Mouse (Mus musculus) erythroblast, embryonic 14.5 days (primary cell): ENCODE data around the gene Foxp1. TPM values are rescaled to one million over a fixed set of nuclear protein-coding genes. Genes with fewer than 3 reads are reported as not detected.

Experiments
- H3K27me3 ChIP-seq: 2 replicates; pipeline ENCODE4 v1.6.1; 2012; ENCODE audit warnings: inconsistent platforms; ENCODE audit not compliant: control insufficient read depth
- H3K36me3 ChIP-seq: 2 replicates; pipeline ENCODE4 v1.6.1; 2012; ENCODE audit warnings: mild to moderate bottlenecking, inconsistent platforms; ENCODE audit not compliant: control insufficient read depth
- H3K4me1 ChIP-seq: 2 replicates; pipeline ENCODE4 v1.6.1; 2012; ENCODE audit warnings: inconsistent platforms; ENCODE audit not compliant: control insufficient read depth
- H3K4me3 ChIP-seq: replicated peaks from 2 replicates; pipeline ENCODE3; 2012; ENCODE audit warnings: moderate library complexity, mild to moderate bottlenecking, inconsistent platforms
- H3K9me3 ChIP-seq: 2 replicates; pipeline ENCODE4 v1.6.1; 2012; ENCODE audit warnings: low read length, inconsistent platforms, mixed read lengths; ENCODE audit not compliant: control insufficient read depth
- GATA1 ChIP-seq: IDR thresholded peaks from 2 replicates; pipeline ENCODE4 v1.6.1; 2012; ENCODE audit warnings: low read length, inconsistent platforms, mixed read lengths
- TAL1 ChIP-seq: IDR thresholded peaks from 3 replicates; pipeline ENCODE4 v1.6.1; 2012; ENCODE audit warnings: low read length, inconsistent platforms, mixed read lengths
- polyA plus RNA-seq: library from polyadenylated mRNA; stranded (reverse); fragments of >175 nt; gene quantifications from 2 replicates; pipeline ENCODE4 v1.2.3, GENCODE M21; 2012

Gene Foxp1
- polyA plus RNA-seq, 1 experiment = 1.7 TPM

GRCm38 (mm10) chr6:99425044-99425443 is 97.5 kb downstream of the Foxp1 start:
- Histone ChIP-seq H3K4me1 (no peaks in the 10 kb centered on the region), H3K9me3 (no peaks in the 10 kb centered on the region), H3K36me3 (no peaks in the 10 kb centered on the region; the same call in 1 of the 2 replicates), H3K4me3 (no peak overlapping the region), H3K27me3 (no peaks in the 10 kb centered on the region)
- TF ChIP-seq GATA1 = no peak
- no peak for TF ChIP-seq TAL1

- no peaks in the 10 kb centered on the region; the same call in 1 of the 2 replicates for H3K36me3 ChIP-seq
- H3K4me3 ChIP-seq = no peak overlapping the region
- H3K27me3 ChIP-seq = no peaks in the 10 kb centered on the region
- H3K4me1 ChIP-seq = no peaks in the 10 kb centered on the region
- TF ChIP-seq TAL1 = no peak
- H3K9me3 ChIP-seq = no peaks in the 10 kb centered on the region
Observed at GRCm38 (mm10) chr6:99420666-99421065, 101.9 kb downstream of the Foxp1 start.

GRCm38 (mm10) chr6:99412598-99412997 is 109.9 kb downstream of the Foxp1 start:
- Histone ChIP-seq H3K36me3 (no peaks in the 10 kb centered on the region), H3K4me1 (no peaks in the 10 kb centered on the region), H3K9me3 (no peaks in the 10 kb centered on the region), H3K27me3 (no peaks in the 10 kb centered on the region), H3K4me3 (no peak overlapping the region)
- no peak for TF ChIP-seq GATA1
- no peak for TF ChIP-seq TAL1

DNA sequence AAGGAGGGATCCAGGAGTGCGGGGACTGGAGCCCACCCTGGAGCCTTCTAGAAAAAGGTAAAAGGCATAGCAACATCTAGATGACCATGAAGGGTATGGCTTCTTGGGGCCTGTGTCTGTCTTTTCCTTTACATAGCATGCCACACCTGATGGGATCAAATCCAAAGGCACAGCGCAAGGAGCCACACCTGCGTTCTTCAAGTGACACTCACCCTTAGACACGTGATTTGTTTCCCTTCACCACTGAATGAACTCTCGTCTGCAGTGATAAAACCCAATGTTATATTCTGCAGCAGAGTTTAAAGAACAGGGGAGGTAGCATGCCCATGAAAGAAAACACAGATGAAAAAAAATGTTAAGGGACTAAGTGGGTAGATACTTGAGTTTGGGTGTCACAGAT is 112.9 kb downstream of the Foxp1 start:
- Histone ChIP-seq H3K4me3 (no peak overlapping the region), H3K27me3 (no peaks in the 10 kb centered on the region), H3K36me3 (no peaks in the 10 kb centered on the region), H3K4me1 (no peaks in the 10 kb centered on the region), H3K9me3 (no peaks in the 10 kb centered on the region)
- TF ChIP-seq GATA1 (no peak), TAL1 (no peak)

DNA sequence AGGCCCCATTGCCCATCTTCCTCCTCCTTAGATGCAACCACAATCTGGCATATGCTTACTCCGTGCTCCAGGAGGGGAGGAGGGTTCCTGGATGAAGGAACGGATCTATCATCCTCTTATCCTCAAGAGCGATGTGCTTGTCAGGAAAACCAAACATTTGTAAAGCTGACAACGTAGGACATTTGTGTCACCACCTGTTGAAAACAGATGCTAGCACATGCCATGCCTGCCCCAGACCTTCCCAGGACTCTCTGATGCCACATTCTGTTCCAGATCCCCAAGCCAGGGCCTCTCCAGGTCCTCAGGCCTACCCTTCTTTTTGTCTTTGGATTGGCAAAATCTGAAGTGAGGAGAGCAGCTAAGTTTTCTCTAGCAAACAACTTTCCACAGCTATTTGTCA is 113.6 kb downstream of the Foxp1 start:
- no peaks in the 10 kb centered on the region for H3K4me1 ChIP-seq
- no peaks in the 10 kb centered on the region for H3K9me3 ChIP-seq
- no peaks in the 10 kb centered on the region for H3K36me3 ChIP-seq
- no peak for TF ChIP-seq TAL1
- TF ChIP-seq GATA1 = no peak
- H3K27me3 ChIP-seq = no peaks in the 10 kb centered on the region
- H3K4me3 ChIP-seq = no peak overlapping the region

- H3K27me3 ChIP-seq = no peaks in the 10 kb centered on the region
- no peaks in the 10 kb centered on the region for H3K9me3 ChIP-seq
- TF ChIP-seq GATA1 = no peak
- no peak for TF ChIP-seq TAL1
- H3K4me1 ChIP-seq = no peaks in the 10 kb centered on the region
- no peak overlapping the region for H3K4me3 ChIP-seq
- H3K36me3 ChIP-seq = no peaks in the 10 kb centered on the region
Observed at GRCm38 (mm10) chr6:99403755-99404390, 118.6 kb downstream of the Foxp1 start.

GRCm38 (mm10) chr6:99402941-99403340 is 119.6 kb downstream of the Foxp1 start:
- H3K9me3 ChIP-seq = no peaks in the 10 kb centered on the region
- H3K4me3 ChIP-seq = no peak overlapping the region
- no peaks in the 10 kb centered on the region for H3K36me3 ChIP-seq
- H3K27me3 ChIP-seq = no peaks in the 10 kb centered on the region
- no peaks in the 10 kb centered on the region for H3K4me1 ChIP-seq
- TF ChIP-seq GATA1 (no peak), TAL1 (no peak)

- Histone ChIP-seq H3K27me3 (no peaks in the 10 kb centered on the region), H3K4me3 (no peak overlapping the region), H3K36me3 (no peaks in the 10 kb centered on the region), H3K4me1 (no peaks in the 10 kb centered on the region), H3K9me3 (no peaks in the 10 kb centered on the region)
- no peak for TF ChIP-seq GATA1
- TF ChIP-seq TAL1 = no peak
Observed at GRCm38 (mm10) chr6:99402370-99402769, 120.2 kb downstream of the Foxp1 start.

DNA sequence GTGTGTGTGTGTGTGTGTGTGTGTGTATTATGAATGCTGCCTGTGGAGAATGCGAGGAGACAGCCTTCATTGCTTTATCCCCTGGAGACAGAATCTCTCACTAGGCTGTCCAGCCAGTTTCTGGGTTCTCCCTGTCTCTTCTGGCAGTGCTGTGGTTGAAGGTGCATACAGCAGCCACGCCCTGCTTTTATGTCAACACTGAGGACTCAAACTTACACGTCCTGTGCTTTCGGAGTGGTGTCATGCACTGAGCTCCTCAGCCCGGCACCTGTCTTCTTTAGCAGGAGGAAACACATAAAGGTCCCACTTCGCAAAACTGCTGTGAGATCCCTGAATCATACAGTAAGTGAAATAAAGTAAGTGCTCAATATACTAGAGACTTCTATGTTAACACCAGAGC is 120.7 kb downstream of the Foxp1 start:
- no peaks in the 10 kb centered on the region for H3K36me3 ChIP-seq
- H3K4me1 ChIP-seq = no peaks in the 10 kb centered on the region
- H3K27me3 ChIP-seq = no peaks in the 10 kb centered on the region
- no peaks in the 10 kb centered on the region for H3K9me3 ChIP-seq
- H3K4me3 ChIP-seq = no peak overlapping the region
- TF ChIP-seq GATA1 = no peak
- no peak for TF ChIP-seq TAL1

GRCm38 (mm10) chr6:99401211-99401610 is 121.3 kb downstream of the Foxp1 start:
- no peaks in the 10 kb centered on the region for H3K9me3 ChIP-seq
- H3K27me3 ChIP-seq = no peaks in the 10 kb centered on the region
- TF ChIP-seq GATA1 = no peak
- no peak for TF ChIP-seq TAL1
- H3K4me1 ChIP-seq = no peaks in the 10 kb centered on the region
- no peak overlapping the region for H3K4me3 ChIP-seq
- H3K36me3 ChIP-seq = no peaks in the 10 kb centered on the region
